Mouse (Mus musculus): Measurements from ENCODE around the gene Agbl5.

Gene Agbl5

GRCm38 (mm10) chr5:30887858-30888336, 597 bp upstream of the Agbl5 start:
- peak; percentile 96 for DNase-seq (ENCODE audit: low read depth, low spot score)

- peak; percentile 86 for DNase-seq (ENCODE audit: low read depth, low spot score)
Measured at GRCm38 (mm10) chr5:30889088-30889754, 727 bp downstream of the Agbl5 start.

GRCm38 (mm10) chr5:30890375-30890774, 1.9 kb downstream of the Agbl5 start:
- DNase-seq (ENCODE audit: low read depth, low spot score): no peak

GRCm38 (mm10) chr5:30901860-30902259, 13.4 kb downstream of the Agbl5 start:
- no peak for DNase-seq (ENCODE audit: low read depth, low spot score)

- peak; percentile 97 for DNase-seq (ENCODE audit: low read depth, low spot score)
Measured at GRCm38 (mm10) chr5:30907413-30908059, 19.0 kb downstream of the Agbl5 start, which contains the start of gene Ost4. Gene Ost4, minus strand, starts transcription at chr5:30907788.

- no peak for DNase-seq (ENCODE audit: low read depth, low spot score)
Measured at GRCm38 (mm10) chr5:30908426-30909299, 20.2 kb downstream of the Agbl5 start.

GRCm38 (mm10) chr5:30909300-30909659, 20.8 kb downstream of the Agbl5 start:
- no peak for DNase-seq (ENCODE audit: low read depth, low spot score)

- no peak for DNase-seq (ENCODE audit: low read depth, low spot score)
Measured at GRCm38 (mm10) chr5:30909863-30910262, 21.4 kb downstream of the Agbl5 start.

- DNase-seq (ENCODE audit: low read depth, low spot score): no peak
Measured at GRCm38 (mm10) chr5:30910481-30910880, 22.0 kb downstream of the Agbl5 start.

GRCm38 (mm10) chr5:30912156-30912555, 23.7 kb downstream of the Agbl5 start:
- DNase-seq (ENCODE audit: low read depth, low spot score): no peak

- DNase-seq (ENCODE audit: low read depth, low spot score): no peak
Measured at GRCm38 (mm10) chr5:30913060-30913841, 24.8 kb downstream of the Agbl5 start, which contains the start of gene Emilin1. Gene Emilin1, plus strand, starts transcription at chr5:30913402.

GRCm38 (mm10) chr5:30914101-30914635, 25.7 kb downstream of the Agbl5 start:
- no peak for DNase-seq (ENCODE audit: low read depth, low spot score)

- DNase-seq (ENCODE audit: low read depth, low spot score): no peak
Measured at GRCm38 (mm10) chr5:30914849-30915248, 26.4 kb downstream of the Agbl5 start.

- no peak for DNase-seq (ENCODE audit: low read depth, low spot score)
Measured at GRCm38 (mm10) chr5:30915456-30915855, 27.0 kb downstream of the Agbl5 start.

- peak; percentile 98 for DNase-seq (ENCODE audit: low read depth, low spot score)
Measured at GRCm38 (mm10) chr5:30915974-30916433, 27.5 kb downstream of the Agbl5 start.

GRCm38 (mm10) chr5:30916841-30917240, 28.3 kb downstream of the Agbl5 start:
- DNase-seq (ENCODE audit: low read depth, low spot score): no peak

- no peak for DNase-seq (ENCODE audit: low read depth, low spot score)
Measured at GRCm38 (mm10) chr5:30917348-30917747, 28.9 kb downstream of the Agbl5 start.

- DNase-seq (ENCODE audit: low read depth, low spot score): no peak
Measured at GRCm38 (mm10) chr5:30917891-30918670, 29.6 kb downstream of the Agbl5 start.

GRCm38 (mm10) chr5:30918691-30919090, 30.2 kb downstream of the Agbl5 start:
- no peak for DNase-seq (ENCODE audit: low read depth, low spot score)

Measured in ES-CJ7 (cell line).